Mouse (Mus musculus) right cerebral cortex, postnatal 10 days (tissue): ENCODE measurements around the gene Isy1.
"Not testable (repeated sequence)": the region's sequence is repeated elsewhere in the genome, so short reads cannot be mapped to it uniquely, and the experiment has no call there.

Experiments used
- DNase-seq, 2 experiments: peaks; one replicate each; pipeline ENCODE4 v3.0.0; 2021; ENCODE audit warnings: low spot score in 2 of 2

The Isy1 gene

DNA sequence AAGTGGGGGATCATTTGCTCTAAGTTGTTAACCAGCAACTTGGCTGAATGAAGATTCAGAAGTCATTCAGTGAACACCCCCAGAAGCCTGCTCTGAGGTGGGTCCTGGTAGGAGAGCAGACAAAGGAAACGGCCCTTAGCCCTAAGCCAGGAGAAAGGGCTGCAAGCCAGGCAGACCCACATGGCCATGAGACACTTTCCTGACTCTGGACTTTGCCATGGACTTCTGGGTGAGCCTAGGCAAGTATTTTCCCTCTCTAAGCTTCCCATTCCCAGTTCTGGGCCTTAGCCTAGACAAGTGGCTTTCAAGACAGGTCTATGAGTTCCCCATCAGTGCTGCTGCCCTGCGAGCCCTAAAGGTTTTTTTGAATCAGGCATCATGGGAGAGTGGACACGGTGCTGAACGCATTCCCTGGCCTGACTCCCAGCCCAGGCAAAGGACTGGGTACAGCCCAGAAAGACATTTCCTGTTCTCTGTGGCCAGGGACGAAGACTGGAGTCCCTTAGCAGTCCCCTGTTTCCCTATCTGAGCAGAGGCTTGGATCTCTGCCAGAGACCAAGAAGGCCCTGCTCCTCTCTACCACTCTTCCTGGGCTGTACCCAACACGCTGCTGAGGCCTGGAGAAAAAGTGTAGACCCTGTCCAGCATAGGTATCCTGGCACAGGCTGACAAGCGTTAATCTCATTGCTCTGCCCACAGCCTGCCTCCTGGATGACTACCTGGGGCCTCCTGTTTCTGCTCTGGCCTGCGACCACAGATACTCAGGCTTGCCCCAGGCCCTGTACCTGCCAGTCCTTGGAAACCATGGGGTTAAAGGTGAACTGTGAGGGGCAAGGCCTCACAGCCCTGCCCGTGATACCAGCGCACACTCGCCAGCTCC is 60.1 kb downstream of the Isy1 start:
- DNase-seq, result no peak

DNA sequence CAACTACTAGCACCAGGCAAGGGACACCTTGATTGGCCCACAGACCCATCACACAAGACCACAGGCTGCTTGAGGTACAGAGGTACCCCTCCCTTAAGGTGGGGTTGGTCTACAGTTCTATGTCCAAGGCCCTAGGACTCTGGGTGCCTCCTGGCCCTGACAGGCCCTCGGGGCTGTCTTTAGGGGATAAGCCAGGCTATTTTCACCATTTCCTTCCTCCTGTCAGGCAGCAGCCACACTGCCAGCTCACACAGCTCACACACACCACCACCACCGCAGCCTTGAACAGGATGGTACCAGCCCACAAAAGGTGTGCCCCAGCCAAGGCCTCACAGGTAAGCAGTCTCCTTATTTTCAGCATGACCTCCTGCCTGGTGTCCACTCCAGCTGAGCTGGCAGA is 60.8 kb downstream of the Isy1 start, which contains the start of gene Gp9:
Gene Gp9 (plus strand): TSS at position 231 of the 400 bp plus-strand sequence.
- no peak for DNase-seq

DNA sequence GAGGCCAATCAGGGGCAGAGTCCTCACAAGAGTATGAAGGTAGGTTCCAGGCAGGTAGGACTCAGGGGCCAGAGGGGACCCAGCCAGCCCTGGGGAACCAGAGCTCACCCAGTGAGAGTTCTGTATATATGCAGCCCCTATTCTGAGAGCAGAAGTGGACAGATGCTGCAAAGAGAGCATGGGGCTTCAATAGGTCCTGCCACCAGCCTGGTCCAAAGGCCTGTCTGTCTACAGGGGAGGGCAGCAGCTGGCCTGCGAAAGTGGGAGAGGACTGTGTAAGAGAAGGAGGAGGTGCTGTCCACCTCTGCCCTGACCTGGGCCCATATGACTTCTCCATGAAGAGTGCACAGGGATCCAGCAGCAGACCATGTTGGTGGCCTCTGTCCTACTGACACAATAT is 61.9 kb downstream of the Isy1 start:
- DNase-seq, result no peak

DNA sequence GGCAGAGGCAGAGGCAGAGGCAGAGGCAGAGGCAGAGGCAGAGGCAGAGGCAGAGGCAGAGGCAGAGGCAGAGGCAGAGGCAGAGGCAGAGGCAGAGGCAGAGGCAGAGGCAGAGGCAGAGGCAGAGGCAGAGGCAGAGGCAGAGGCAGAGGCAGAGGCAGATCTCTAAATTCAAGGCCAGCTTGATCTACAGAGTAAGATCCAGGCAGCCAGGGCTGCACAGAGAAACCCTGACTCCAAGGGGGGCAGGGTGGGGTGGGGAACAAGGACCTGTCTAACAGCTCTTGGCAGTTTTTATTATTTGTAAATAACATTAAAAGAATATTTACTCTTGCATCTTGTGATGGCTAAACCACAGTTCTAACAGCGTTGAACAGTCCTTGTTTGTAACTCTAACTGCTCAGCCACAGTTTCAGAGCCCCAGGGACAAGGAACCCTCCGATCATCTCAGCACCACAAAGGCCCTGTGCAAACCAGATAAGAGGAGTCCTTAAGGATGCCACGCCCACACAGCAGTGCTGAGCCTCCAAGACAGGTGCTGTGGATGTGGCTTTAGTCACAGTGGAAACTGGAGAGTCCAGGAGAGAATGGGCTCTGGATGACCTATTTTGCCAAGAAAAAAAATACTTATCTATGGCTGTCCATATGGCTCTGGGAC is 62.9 kb downstream of the Isy1 start:
- no peak for DNase-seq

DNA sequence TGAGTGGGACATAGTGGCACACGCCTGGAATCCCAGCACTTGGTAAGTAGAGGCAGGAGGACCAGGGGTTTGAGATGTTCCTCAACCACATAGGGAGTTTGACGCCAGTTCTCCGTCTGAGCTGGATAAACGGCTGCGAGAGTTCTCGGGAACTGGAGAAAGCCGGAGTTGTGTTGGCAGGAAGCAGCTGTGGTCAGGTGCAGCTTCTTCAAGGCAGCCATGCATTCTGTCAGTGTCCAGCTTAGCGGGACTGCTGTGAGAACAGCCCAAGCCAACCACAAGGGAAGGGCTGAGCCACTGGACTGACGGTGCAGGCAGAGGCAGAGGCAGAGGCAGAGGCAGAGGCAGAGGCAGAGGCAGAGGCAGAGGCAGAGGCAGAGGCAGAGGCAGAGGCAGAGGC is 63.7 kb downstream of the Isy1 start:
- DNase-seq, result no peak

DNA sequence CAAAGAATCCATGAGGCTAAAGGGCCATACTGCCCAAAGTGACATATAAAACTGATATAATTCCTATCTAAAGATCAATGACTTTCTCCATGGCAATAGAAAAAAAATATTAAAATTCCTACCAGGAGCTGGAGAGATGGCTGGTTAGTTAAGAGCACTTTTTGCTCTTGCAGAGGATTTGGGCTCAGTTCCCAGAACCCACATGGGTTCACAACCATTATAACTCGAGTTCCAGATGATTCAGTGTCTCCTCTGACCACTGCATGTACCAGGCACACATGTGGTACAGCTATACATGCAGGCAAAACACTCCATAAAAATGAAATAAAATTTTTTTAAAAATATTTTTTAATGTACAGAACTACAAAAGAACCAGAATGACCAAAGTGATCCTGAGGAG is 64.1 kb downstream of the Isy1 start:
- no peak for DNase-seq

DNA sequence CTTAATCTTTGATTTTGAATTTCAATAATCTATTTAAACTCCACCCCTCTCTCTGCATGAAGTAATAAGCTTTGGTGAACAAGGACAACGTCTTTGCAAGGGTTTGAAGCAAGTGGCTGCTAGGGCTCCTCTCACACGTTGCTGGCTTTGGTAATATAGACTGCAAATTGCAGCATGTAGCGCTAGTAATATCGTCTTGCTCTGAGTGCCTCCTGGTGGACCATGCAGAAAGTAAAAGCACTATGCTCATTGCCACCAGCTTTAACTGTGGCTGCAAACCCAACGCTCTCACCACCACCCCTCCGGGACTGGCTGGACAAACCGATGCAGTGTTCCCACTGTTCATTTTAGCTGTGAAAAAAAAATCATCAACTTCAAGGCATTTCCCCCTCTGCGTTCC is 68.0 kb downstream of the Isy1 start:
- peak in 1 of 2 experiments; percentile 46 for DNase-seq

DNA sequence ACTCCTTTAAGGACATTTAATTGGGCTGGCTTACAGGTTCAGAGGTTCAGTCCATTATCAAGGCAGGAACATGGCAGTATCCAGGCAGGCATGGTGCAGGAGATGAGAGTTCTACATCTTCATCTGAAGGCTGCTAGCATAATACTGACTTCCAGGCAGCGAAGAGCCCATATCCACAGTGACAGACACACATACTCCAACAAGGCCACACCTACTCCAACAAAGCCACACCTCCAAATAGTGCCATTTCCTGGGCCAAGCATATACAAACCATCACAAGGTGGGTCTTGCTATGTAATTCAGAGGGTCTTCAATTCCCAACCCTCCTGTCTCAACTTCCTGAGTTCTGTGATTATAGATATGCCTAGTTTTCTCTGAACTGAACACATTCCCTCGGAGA is 74.3 kb downstream of the Isy1 start:
- not testable (repeated sequence) for DNase-seq
